Mouse (Mus musculus): Measurements from ENCODE around the gene Cdhr5. TPM values are rescaled to one million over a fixed set of nuclear protein-coding genes. Genes with fewer than 3 reads are reported as not detected.
A peak's percentile ranks its signal among the peaks of the same experiment; 100 is the strongest.

The Cdhr5 gene
- not detected for total RNA-seq (2021)
- long read RNA-seq, experiment 1 = 0 reads
- long read RNA-seq, experiment 2 = 0 reads

GRCm38 (mm10) chr7:141276546-141276945 lies at the start of gene Cdhr5:
Gene Cdhr5, minus strand, starts transcription at chr7:141276786.
- TF ChIP-seq CTCF (IDR thresholded peaks at IDR 0.05) = no peak
- no peak for DNase-seq
- no peak within 1 kb of the TSS for H3K27ac ChIP-seq
- intact Hi-C loops (cut with DNase I) = no loop called here
- no peak within 1 kb of the TSS for H3K4me3 ChIP-seq

GRCm38 (mm10) chr7:141324686-141325085 lies 48.1 kb upstream of the Cdhr5 start:
- no peak for TF ChIP-seq CTCF (IDR thresholded peaks at IDR 0.05)
- no peak for DNase-seq
- Histone ChIP-seq H3K4me3 (no peak overlapping the region), H3K27ac (no peak overlapping the region)
- intact Hi-C loops (cut with DNase I) = no loop called here

GRCm38 (mm10) chr7:141319446-141319845 lies 42.9 kb upstream of the Cdhr5 start:
- no peak for TF ChIP-seq CTCF (IDR thresholded peaks at IDR 0.05)
- no peak overlapping the region for H3K27ac ChIP-seq
- intact Hi-C loops (cut with DNase I) = no loop called here
- DNase-seq = no peak
- H3K4me3 ChIP-seq = no peak overlapping the region

- Histone ChIP-seq H3K27ac (no peak overlapping the region), H3K4me3 (no peak overlapping the region)
- intact Hi-C loops (cut with DNase I) = no loop called here
- DNase-seq = no peak
- no peak for TF ChIP-seq CTCF (IDR thresholded peaks at IDR 0.05)
Observed at GRCm38 (mm10) chr7:141317619-141318132, 41.1 kb upstream of the Cdhr5 start.

- no peak overlapping the region for H3K27ac ChIP-seq
- TF ChIP-seq CTCF (IDR thresholded peaks at IDR 0.05) = peak; percentile 39
- intact Hi-C loops (cut with DNase I) = no loop called here
- H3K4me3 ChIP-seq = no peak overlapping the region
- DNase-seq = no peak
Observed at GRCm38 (mm10) chr7:141315974-141316373, 39.4 kb upstream of the Cdhr5 start.

GRCm38 (mm10) chr7:141315076-141315475 lies 38.5 kb upstream of the Cdhr5 start:
- no peak overlapping the region for H3K4me3 ChIP-seq
- DNase-seq = no peak
- no peak overlapping the region for H3K27ac ChIP-seq
- intact Hi-C loops (cut with DNase I) = no loop called here
- no peak for TF ChIP-seq CTCF (IDR thresholded peaks at IDR 0.05)

GRCm38 (mm10) chr7:141314416-141314815 lies 37.8 kb upstream of the Cdhr5 start:
- TF ChIP-seq CTCF (IDR thresholded peaks at IDR 0.05) = no peak
- Histone ChIP-seq H3K27ac (no peak overlapping the region), H3K4me3 (no peak overlapping the region)
- intact Hi-C loops (cut with DNase I) = no loop called here
- DNase-seq = no peak

- TF ChIP-seq CTCF (IDR thresholded peaks at IDR 0.05) = no peak
- no peak overlapping the region for H3K4me3 ChIP-seq
- DNase-seq = no peak
Observed at GRCm38 (mm10) chr7:141304537-141304936, 28.0 kb upstream of the Cdhr5 start.

GRCm38 (mm10) chr7:141302702-141303268 lies 26.2 kb upstream of the Cdhr5 start:
- Histone ChIP-seq H3K27ac (no peak overlapping the region), H3K4me3 (no peak overlapping the region)
- DNase-seq = no peak
- intact Hi-C loops (cut with DNase I) = no loop called here
- TF ChIP-seq CTCF (IDR thresholded peaks at IDR 0.05) = no peak

More at GRCm38 (mm10) chr7:141304537-141304936, 28.0 kb upstream of the Cdhr5 start:
- no peak overlapping the region for H3K27ac ChIP-seq
- intact Hi-C loops (cut with DNase I) = no loop called here

- no peak overlapping the region for H3K4me3 ChIP-seq
- no peak for DNase-seq
- H3K27ac ChIP-seq = no peak overlapping the region
- intact Hi-C loops (cut with DNase I) = no loop called here
- no peak for TF ChIP-seq CTCF (IDR thresholded peaks at IDR 0.05)
Observed at GRCm38 (mm10) chr7:141301386-141301785, 24.8 kb upstream of the Cdhr5 start.

GRCm38 (mm10) chr7:141299175-141299574 lies 22.6 kb upstream of the Cdhr5 start:
- intact Hi-C loops (cut with DNase I) = no loop called here
- no peak overlapping the region for H3K4me3 ChIP-seq
- no peak overlapping the region for H3K27ac ChIP-seq
- no peak for TF ChIP-seq CTCF (IDR thresholded peaks at IDR 0.05)
- DNase-seq = no peak

- DNase-seq = no peak
- intact Hi-C loops (cut with DNase I) = no loop called here
- no peak for TF ChIP-seq CTCF (IDR thresholded peaks at IDR 0.05)
- Histone ChIP-seq H3K27ac (no peak overlapping the region), H3K4me3 (no peak overlapping the region)
Observed at GRCm38 (mm10) chr7:141297926-141298650, 21.5 kb upstream of the Cdhr5 start.

GRCm38 (mm10) chr7:141294479-141294878 lies 17.9 kb upstream of the Cdhr5 start:
- TF ChIP-seq CTCF (IDR thresholded peaks at IDR 0.05) = no peak
- no peak for DNase-seq
- no peak overlapping the region for H3K27ac ChIP-seq
- intact Hi-C loops (cut with DNase I) = no loop called here
- H3K4me3 ChIP-seq = peak overlapping the region; percentile 60
